Mouse (Mus musculus) bone marrow macrophage, adult 2 months (primary cell): ENCODE data around the gene B3gnt6.

Source experiments
- CTCF ChIP-seq: IDR thresholded peaks from 2 replicates; pipeline ENCODE4 v1.5.1; 2012; ENCODE audit warnings: low read depth, mild to moderate bottlenecking, low read length, moderate library complexity
- POLR2A ChIP-seq: IDR thresholded peaks from 2 replicates; pipeline ENCODE4 v1.6.1; 2012; ENCODE audit warnings: mild to moderate bottlenecking, low read depth, low read length, borderline replicate concordance

- TF ChIP-seq CTCF (no peak), POLR2A (no peak)
These were observed 14.0 kb downstream of the B3gnt6 start for GRCm38 (mm10) chr7:98185326-98185725.
